Mouse (Mus musculus) midbrain, embryonic 14.5 days (tissue): ENCODE measurements around the gene Cdk19. TPM values are rescaled to one million over a fixed set of nuclear protein-coding genes. Genes with fewer than 3 reads are reported as not detected.
A peak's percentile ranks its signal among the peaks of the same experiment; 100 is the strongest.

Experiments used
- ATAC-seq: fragments of 200-750 bp; cut with Nextera tagmentation; 2 replicates; pipeline ENCODE4 v1.8.0; 2017; ENCODE audit warnings: moderate number of reproducible peaks, moderate library complexity; ENCODE audit not compliant: low FRiP score, low TSS enrichment
- DNase-seq: peaks from one replicate; pipeline ENCODE4 v3.0.0-alpha.2; 2015
- H3K27ac ChIP-seq: fragments of 300-500 bp; sonication (generic); replicated peaks from 2 replicates; pipeline ENCODE4 v1.5.1; 2014; ENCODE audit warnings: mild to moderate bottlenecking, low read depth, low read length, moderate library complexity
- H3K27me3 ChIP-seq: fragments of 300-500 bp; sonication (generic); 2 replicates; pipeline ENCODE4 v1.6.1; 2014; ENCODE audit warnings: low read length, control low read depth, mixed read lengths; ENCODE audit not compliant: control insufficient read depth, insufficient read depth
- H3K36me3 ChIP-seq: fragments of 300-500 bp; sonication (generic); 2 replicates; pipeline ENCODE4 v1.6.1; 2014; ENCODE audit warnings: low read length, control low read depth; ENCODE audit not compliant: control insufficient read depth, insufficient read depth
- H3K4me1 ChIP-seq: fragments of 300-500 bp; sonication (generic); 2 replicates; pipeline ENCODE4 v1.6.1; 2014; ENCODE audit warnings: mild to moderate bottlenecking, antibody characterized with exemption, low read length, control low read depth; ENCODE audit not compliant: control insufficient read depth, insufficient read depth
- H3K4me2 ChIP-seq: fragments of 300-500 bp; sonication (generic); 2 replicates; pipeline ENCODE4 v1.6.1; 2014; ENCODE audit warnings: mild to moderate bottlenecking, low read length, moderate library complexity
- H3K4me3 ChIP-seq: fragments of 300-500 bp; sonication (generic); replicated peaks from 2 replicates; pipeline ENCODE4 v1.5.1; 2014; ENCODE audit warnings: low read depth, low read length
- H3K9ac ChIP-seq: fragments of 300-500 bp; sonication (generic); replicated peaks from 2 replicates; pipeline ENCODE4 v1.6.1; 2014; ENCODE audit warnings: mild to moderate bottlenecking, low read length, moderate library complexity
- H3K9me3 ChIP-seq: fragments of 300-500 bp; sonication (generic); 2 replicates; pipeline ENCODE4 v1.6.1; 2016; ENCODE audit warnings: low read length, control low read depth, mixed read lengths; ENCODE audit not compliant: control insufficient read depth
- WGBS: fragments of 180-500 bp; shearing (Covaris S2); extraction: QIAGEN DNeasy Blood & Tissue Kit; methylation state at CpG from one replicate; pipeline ENCODE4 v1.1.7; 2014; 5-methylcytosine and 5-hydroxymethylcytosine counted together
- polyA plus RNA-seq: library from polyadenylated mRNA; unstranded; fragments of >200 nt; fragmentation: Nextera tagmentation; extraction: Ambion mirVana; gene quantifications from 2 replicates; pipeline ENCODE4 v1.2.1, GENCODE M21; 2014

Cdk19 gene
- polyA plus RNA-seq, 1 experiment from 2014 or later, result 13.1 TPM

GRCm38 (mm10) chr10:40515225-40515681, 175.9 kb downstream of the Cdk19 start:
- no peaks in the 10 kb centered on the region; the same call in 1 of the 2 replicates for H3K27me3 ChIP-seq
- 86% methylated on average over 5 of the region's 5 CpGs for WGBS
- no peaks in the 10 kb centered on the region for H3K36me3 ChIP-seq
- H3K9me3 ChIP-seq, result no peaks in the 10 kb centered on the region
- H3K27ac ChIP-seq, result no peak overlapping the region
- DNase-seq, result no peak
- H3K9ac ChIP-seq, result no peak overlapping the region
- H3K4me2 ChIP-seq, result no peak overlapping the region
- H3K4me3 ChIP-seq, result no peak overlapping the region
- H3K4me1 ChIP-seq, result peaks cover 4% of the 10 kb centered on the region; the same call in 1 of the 2 replicates
- ATAC-seq, result no peak

GRCm38 (mm10) chr10:40516421-40516820, 177.1 kb downstream of the Cdk19 start:
- no peak for ATAC-seq
- 15% methylated on average over 4 of the region's 4 CpGs for WGBS
- Histone ChIP-seq H3K36me3 (no peaks in the 10 kb centered on the region), H3K27ac (no peak overlapping the region), H3K4me3 (no peak overlapping the region), H3K9ac (no peak overlapping the region), H3K4me2 (no peak overlapping the region), H3K27me3 (no peaks in the 10 kb centered on the region; the same call in 1 of the 2 replicates), H3K9me3 (no peaks in the 10 kb centered on the region), H3K4me1 (peaks cover 9% of the 10 kb centered on the region)
- DNase-seq, result no peak

GRCm38 (mm10) chr10:40519586-40519985, 180.2 kb downstream of the Cdk19 start:
- Histone ChIP-seq H3K36me3 (no peaks in the 10 kb centered on the region), H3K27ac (no peak overlapping the region), H3K27me3 (no peaks in the 10 kb centered on the region), H3K4me3 (no peak overlapping the region), H3K9me3 (no peaks in the 10 kb centered on the region), H3K4me1 (peaks cover 19% of the 10 kb centered on the region), H3K9ac (no peak overlapping the region), H3K4me2 (no peak overlapping the region)
- WGBS, result 85% methylated on average over 4 of the region's 4 CpGs
- DNase-seq (peak; percentile 54), ATAC-seq (no peak)

GRCm38 (mm10) chr10:40521579-40521978, 182.2 kb downstream of the Cdk19 start:
- DNase-seq, result peak; percentile 78
- no peaks in the 10 kb centered on the region for H3K9me3 ChIP-seq
- ATAC-seq, result peak; percentile 67; the same call in 1 of the 2 replicates
- H3K27me3 ChIP-seq, result no peaks in the 10 kb centered on the region
- peak overlapping the region; percentile 45 for H3K9ac ChIP-seq
- no peaks in the 10 kb centered on the region for H3K36me3 ChIP-seq
- peaks cover 19% of the 10 kb centered on the region for H3K4me1 ChIP-seq
- WGBS, result 5% methylated on average over 12 of the region's 12 CpGs
- H3K27ac ChIP-seq, result peak overlapping the region; percentile 43; the same call in 1 of the 2 replicates
- peak overlapping the region; percentile 36 for H3K4me2 ChIP-seq
- no peak overlapping the region for H3K4me3 ChIP-seq

GRCm38 (mm10) chr10:40523312-40523975, 184.1 kb downstream of the Cdk19 start:
- no peak for DNase-seq
- Histone ChIP-seq H3K27me3 (no peaks in the 10 kb centered on the region), H3K4me2 (no peak overlapping the region), H3K9ac (no peak overlapping the region), H3K4me1 (peaks cover 19% of the 10 kb centered on the region), H3K9me3 (no peaks in the 10 kb centered on the region), H3K4me3 (no peak overlapping the region), H3K27ac (no peak overlapping the region), H3K36me3 (no peaks in the 10 kb centered on the region)
- 69% methylated on average over 7 of the region's 7 CpGs for WGBS
- ATAC-seq, result no peak

- Histone ChIP-seq H3K4me1 (peaks cover 15% of the 10 kb centered on the region), H3K27ac (no peak overlapping the region), H3K36me3 (no peaks in the 10 kb centered on the region), H3K27me3 (no peaks in the 10 kb centered on the region), H3K4me2 (no peak overlapping the region), H3K9me3 (no peaks in the 10 kb centered on the region), H3K9ac (no peak overlapping the region), H3K4me3 (no peak overlapping the region)
- ATAC-seq (no peak), DNase-seq (no peak)
- WGBS, result 70% methylated on average over 9 of the region's 9 CpGs
Observed at GRCm38 (mm10) chr10:40524032-40524806, 184.9 kb downstream of the Cdk19 start.

GRCm38 (mm10) chr10:40524991-40525390, 185.6 kb downstream of the Cdk19 start:
- H3K36me3 ChIP-seq, result no peaks in the 10 kb centered on the region
- WGBS, result 31% methylated on average over 10 of the region's 10 CpGs
- no peak for ATAC-seq
- peak; percentile 93 for DNase-seq
- H3K27ac ChIP-seq, result no peak overlapping the region
- no peak overlapping the region for H3K4me3 ChIP-seq
- peaks cover 15% of the 10 kb centered on the region for H3K4me1 ChIP-seq
- H3K9me3 ChIP-seq, result no peaks in the 10 kb centered on the region
- H3K9ac ChIP-seq, result no peak overlapping the region
- H3K27me3 ChIP-seq, result no peaks in the 10 kb centered on the region
- no peak overlapping the region for H3K4me2 ChIP-seq

GRCm38 (mm10) chr10:40525616-40526155, 186.3 kb downstream of the Cdk19 start:
- Histone ChIP-seq H3K4me1 (peaks cover 15% of the 10 kb centered on the region), H3K36me3 (no peaks in the 10 kb centered on the region), H3K4me3 (no peak overlapping the region), H3K27ac (no peak overlapping the region), H3K4me2 (no peak overlapping the region), H3K9me3 (no peaks in the 10 kb centered on the region), H3K27me3 (no peaks in the 10 kb centered on the region), H3K9ac (no peak overlapping the region)
- ATAC-seq (no peak), DNase-seq (no peak)
- WGBS, result 78% methylated on average over 9 of the region's 9 CpGs
